Comparison of ENCODE assay signal across 8 mouse cellular contexts in the genomic region with DNA sequence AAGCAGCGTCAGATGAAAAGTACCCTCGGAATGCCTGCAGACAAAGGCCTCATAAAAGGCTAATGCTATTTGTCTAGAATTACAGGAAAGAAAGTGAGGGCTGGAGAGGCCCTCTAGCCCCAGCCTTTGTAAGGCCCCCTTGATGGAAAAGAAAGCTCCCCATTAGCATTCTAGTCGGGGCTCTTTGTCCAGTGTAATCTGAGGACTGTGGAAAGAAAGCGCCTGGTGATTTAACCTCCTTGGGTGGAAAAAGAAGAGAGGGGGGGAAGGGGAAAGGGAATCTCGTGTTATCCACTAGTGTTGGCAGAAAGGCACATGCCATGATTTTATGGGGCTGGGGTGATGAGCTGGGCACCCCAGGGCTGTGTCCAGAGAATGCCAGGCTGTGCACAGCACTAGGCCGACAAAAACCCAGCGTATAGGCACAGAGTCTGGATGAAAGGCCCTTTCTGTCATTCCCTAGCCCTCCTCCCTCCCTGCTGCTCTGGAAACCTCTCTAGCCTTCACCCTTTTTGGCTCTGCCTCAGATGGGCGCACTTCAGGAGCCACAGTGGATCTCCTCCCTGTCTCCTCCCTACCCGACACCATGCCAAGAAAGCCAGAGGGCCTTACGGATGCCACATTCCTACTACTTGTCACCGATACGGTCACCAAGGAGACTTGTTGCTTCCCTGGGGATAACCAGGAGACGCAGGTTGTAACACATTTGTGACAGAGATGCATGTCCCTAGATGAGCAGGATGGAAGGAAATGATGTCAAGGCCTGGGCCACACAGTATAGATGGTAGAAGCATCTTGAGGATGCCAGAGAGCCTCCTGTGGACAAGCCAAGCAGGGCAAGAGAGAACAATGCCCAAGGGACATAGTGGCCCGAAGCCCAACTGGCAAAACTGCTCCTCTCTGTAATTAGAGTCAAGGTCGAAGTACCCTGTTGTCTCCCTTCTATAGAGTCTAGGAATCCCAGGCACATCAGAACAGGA.
DNase-seq lines count a peak whose midpoint lies in the region; ATAC-seq and TF ChIP-seq lines count a peak whose summit lies in the region.

No protein-coding gene starts in this region.

- no peak overlapping the region for H3K4me3 ChIP-seq in forebrain, embryonic 15.5 days
- no peak overlapping the region for H3K4me3 ChIP-seq in midbrain, embryonic 13.5 days (replicated peaks)
- H3K4me3 ChIP-seq in thymus, adult 2 months (ENCODE audit: control insufficient read depth, insufficient read depth, low read length), result no peak overlapping the region

- H3K9ac ChIP-seq in forebrain, embryonic 15.5 days (replicated peaks), result peak overlapping the region; percentile 16; the same call in 1 of the 2 replicates
- H3K9ac ChIP-seq in midbrain, embryonic 13.5 days (replicated peaks), result peak overlapping the region; percentile 48; the same call in 1 of the 2 replicates

- peaks cover 38% of the 10 kb centered on the region for H3K4me1 ChIP-seq in forebrain, embryonic 15.5 days
- peaks cover 61% of the 10 kb centered on the region for H3K4me1 ChIP-seq in midbrain, embryonic 13.5 days (replicated peaks)
- H3K4me1 ChIP-seq in thymus, adult 2 months (replicated peaks; ENCODE audit: control insufficient read depth, insufficient read depth, low read length), result no peaks in the 10 kb centered on the region

- peak overlapping the region; percentile 89 for H3K27ac ChIP-seq in forebrain, embryonic 15.5 days (replicated peaks)
- peak overlapping the region; percentile 95 for H3K27ac ChIP-seq in midbrain, embryonic 13.5 days
- no peak overlapping the region for H3K27ac ChIP-seq in thymus, adult 2 months (ENCODE audit: control insufficient read depth, insufficient read depth, low read length)

- intact Hi-C loops in left cerebral cortex, postnatal 10 days (cut with DNase I), result no loop called here

- TF ChIP-seq CTCF in thymus, adult 2 months (IDR thresholded peaks at IDR 0.05; ENCODE audit: borderline replicate concordance, control insufficient read depth, extremely low read depth, insufficient read depth, low read length, poor library complexity), result no peak

- H3K9me3 ChIP-seq in forebrain, embryonic 15.5 days, result no peaks in the 10 kb centered on the region
- H3K9me3 ChIP-seq in midbrain, embryonic 13.5 days, result no peaks in the 10 kb centered on the region

- peak overlapping the region; percentile 4 for H3K4me2 ChIP-seq in forebrain, embryonic 15.5 days (replicated peaks)
- H3K4me2 ChIP-seq in midbrain, embryonic 13.5 days (replicated peaks), result peak overlapping the region; percentile 27

- no peak for TF ChIP-seq POLR2A in thymus, adult 2 months (IDR thresholded peaks at IDR 0.05; ENCODE audit: control insufficient read depth, extremely low read depth, insufficient read depth, low read length, poor library complexity)

- H3K36me3 ChIP-seq in forebrain, embryonic 15.5 days, result no peaks in the 10 kb centered on the region
- H3K36me3 ChIP-seq in midbrain, embryonic 13.5 days, result no peaks in the 10 kb centered on the region; the same call in 1 of the 2 replicates
- no peaks in the 10 kb centered on the region for H3K36me3 ChIP-seq in thymus, adult 2 months (ENCODE audit: control insufficient read depth, insufficient read depth, low read length)

- no peaks in the 10 kb centered on the region for H3K27me3 ChIP-seq in forebrain, embryonic 15.5 days
- H3K27me3 ChIP-seq in midbrain, embryonic 13.5 days, result no peaks in the 10 kb centered on the region
- no peaks in the 10 kb centered on the region for H3K27me3 ChIP-seq in thymus, adult 2 months (ENCODE audit: control insufficient read depth, insufficient read depth, low read length)

- ATAC-seq in forebrain, embryonic 15.5 days (replicated peaks), result peak; percentile 91
- ATAC-seq in midbrain, embryonic 13.5 days, result peak; percentile 94

- 11% methylated on average over 15 of the region's 15 CpGs for WGBS in forebrain, embryonic 15.5 days
- 5% methylated on average over 15 of the region's 15 CpGs for WGBS in midbrain, embryonic 13.5 days
- WGBS in thymus, adult 2 months, result 89% methylated on average over 15 of the region's 15 CpGs

- DNase-seq in left cerebral cortex, postnatal 10 days (ENCODE audit: extremely low spot score in 1 of 2, low spot score in 2 of 2), result peak; percentile 51 to 53
- DNase-seq in left cerebral cortex, adult 18-20 months (ENCODE audit: low spot score in 2 of 2), result no peak
- DNase-seq in cerebellum, adult 9-11 months, result peak; percentile 36
- DNase-seq in spleen, adult 18-20 months, result no peak
- DNase-seq in thymus, adult 2 months, result no peak
- DNase-seq in T-cell, adult 2 months (ENCODE audit: low spot score), result no peak

Comparison
In these comparisons a context has a peak if more than half of its experiments do, and no peak if none do; other contexts are left out.
1. DNase-seq: peak in left cerebral cortex, postnatal 10 days (2 of 2) and cerebellum, adult 9-11 months (single experiment); none in left cerebral cortex, adult 18-20 months (0 of 2), spleen, adult 18-20 months (0 of 2), thymus, adult 2 months (single experiment) and T-cell, adult 2 months (single experiment).